Mouse (Mus musculus): ENCODE data around the gene Herc3. TPM values are rescaled to one million over a fixed set of nuclear protein-coding genes. Genes with fewer than 3 reads are reported as not detected.
A peak's percentile ranks its signal among the peaks of the same experiment; 100 is the strongest.

Gene Herc3
- polyA plus RNA-seq, 1 experiment = not detected

DNA sequence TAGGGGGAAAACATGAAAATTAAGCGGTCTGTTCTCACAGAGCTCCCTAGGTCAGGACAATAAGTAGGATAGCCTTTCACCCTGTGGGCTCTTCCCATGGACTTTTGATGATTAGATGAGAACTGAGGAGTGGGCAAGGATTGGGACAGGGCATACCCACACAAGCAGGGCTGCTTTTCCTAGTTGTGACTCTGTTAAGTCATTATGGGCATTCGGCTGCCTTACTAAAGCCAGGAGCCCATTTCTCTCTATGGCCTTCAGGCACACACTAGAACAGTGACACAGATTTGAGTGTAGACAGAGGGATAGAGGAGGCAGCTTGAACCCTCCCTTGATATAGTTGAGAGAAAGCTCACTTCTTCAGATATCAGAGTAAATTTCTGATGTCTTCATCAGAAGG lies 132.8 kb downstream of the Herc3 start:
- 85% methylated on average over 2 of the region's 2 CpGs for WGBS
- H3K4me3 ChIP-seq (ENCODE audit: insufficient read depth, low read depth, low read length) = no peak overlapping the region

DNA sequence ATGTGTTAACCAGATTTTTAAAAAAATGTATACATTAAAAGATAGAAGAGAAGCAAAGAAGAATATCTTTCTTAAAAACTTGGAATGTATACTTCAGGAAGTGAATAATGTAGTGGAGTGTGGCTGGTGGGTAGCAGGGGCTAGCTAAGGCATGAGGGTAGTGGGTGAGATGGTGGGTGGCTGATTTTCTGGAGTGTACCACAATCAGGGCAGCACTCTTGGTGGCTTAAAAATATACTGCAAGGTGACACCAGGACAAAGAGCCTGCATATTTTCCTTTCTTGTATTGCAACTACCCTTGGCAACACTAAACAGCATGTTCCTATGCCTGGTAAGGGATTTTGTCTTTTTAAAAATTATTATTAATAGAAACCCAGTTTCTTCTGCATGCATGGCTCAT lies 133.3 kb downstream of the Herc3 start:
- Histone ChIP-seq H3K27ac (ENCODE audit: insufficient read depth, low read depth, low read length) (no peak overlapping the region), H3K4me3 (ENCODE audit: insufficient read depth, low read depth, low read length) (no peak overlapping the region), H3K4me1 (ENCODE audit: control insufficient read depth, insufficient read depth, low read length) (peaks cover 3% of the 10 kb centered on the region)
- TF ChIP-seq CTCF (IDR thresholded peaks at IDR 0.05; ENCODE audit: insufficient read depth, low read depth, low read length) (no peak), POLR2A (IDR thresholded peaks at IDR 0.05; ENCODE audit: insufficient read depth, low read depth, low read length) (no peak)

More for the DNA sequence above, 132.8 kb downstream of the Herc3 start:
- TF ChIP-seq POLR2A (IDR thresholded peaks at IDR 0.05; ENCODE audit: insufficient read depth, low read depth, low read length) (no peak), CTCF (IDR thresholded peaks at IDR 0.05; ENCODE audit: insufficient read depth, low read depth, low read length) (no peak)
- H3K27ac ChIP-seq (ENCODE audit: insufficient read depth, low read depth, low read length) = no peak overlapping the region
- peaks cover 3% of the 10 kb centered on the region for H3K4me1 ChIP-seq (ENCODE audit: control insufficient read depth, insufficient read depth, low read length)

GRCm38 (mm10) chr6:58965071-58965831 lies 134.0 kb downstream of the Herc3 start:
- H3K4me1 ChIP-seq (ENCODE audit: control insufficient read depth, insufficient read depth, low read length) = peaks cover 3% of the 10 kb centered on the region
- peak overlapping the region; percentile 81 for H3K27ac ChIP-seq (ENCODE audit: insufficient read depth, low read depth, low read length)
- peak overlapping the region; percentile 14 for H3K4me3 ChIP-seq (ENCODE audit: insufficient read depth, low read depth, low read length)
- WGBS = 23% methylated on average over 12 of the region's 12 CpGs
- TF ChIP-seq CTCF (IDR thresholded peaks at IDR 0.05; ENCODE audit: insufficient read depth, low read depth, low read length) (no peak), POLR2A (IDR thresholded peaks at IDR 0.05; ENCODE audit: insufficient read depth, low read depth, low read length) (no peak)

DNA sequence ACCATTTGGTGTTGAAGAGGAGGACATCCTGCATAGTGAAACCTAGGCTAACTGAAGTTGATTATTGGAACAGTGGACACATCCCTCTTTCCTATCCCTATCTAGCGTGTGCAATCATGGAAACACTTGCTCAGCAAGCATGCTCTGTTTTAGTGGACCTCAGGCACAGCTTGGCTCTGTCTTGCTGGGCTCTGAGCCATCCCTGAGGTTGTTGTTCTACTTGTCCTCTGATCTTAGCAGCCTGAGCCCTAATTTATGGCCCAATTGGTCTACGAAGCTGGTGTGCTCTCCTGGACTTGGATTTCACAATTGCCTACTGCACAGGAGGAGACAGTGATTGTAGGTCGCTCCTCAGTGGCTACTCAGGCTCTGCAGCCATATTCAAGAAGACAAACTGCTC lies 137.0 kb downstream of the Herc3 start:
- H3K4me3 ChIP-seq (ENCODE audit: insufficient read depth, low read depth, low read length) = no peak overlapping the region
- peaks cover 3% of the 10 kb centered on the region for H3K4me1 ChIP-seq (ENCODE audit: control insufficient read depth, insufficient read depth, low read length)
- TF ChIP-seq CTCF (IDR thresholded peaks at IDR 0.05; ENCODE audit: insufficient read depth, low read depth, low read length) (no peak), POLR2A (IDR thresholded peaks at IDR 0.05; ENCODE audit: insufficient read depth, low read depth, low read length) (no peak)
- no peak overlapping the region for H3K27ac ChIP-seq (ENCODE audit: insufficient read depth, low read depth, low read length)
- WGBS = 78% methylated on average over 3 of the region's 3 CpGs

Other genes starting within 250 kb of the Herc3 start
- gene Abcg2, start 246.9 kb upstream of the Herc3 start, polyA plus RNA-seq (2012; ENCODE audit: insufficient read depth, insufficient read length, low replicate concordance, missing spikeins) = not detected in 2 replicates
- gene Nap1l5, start 75.6 kb downstream of the Herc3 start, polyA plus RNA-seq (2012; ENCODE audit: insufficient read depth, insufficient read length, low replicate concordance, missing spikeins) = not detected in 2 replicates
- not detected in 2 replicates for gene Fam13a, start 193.1 kb downstream of the Herc3 start, polyA plus RNA-seq (2012; ENCODE audit: insufficient read depth, insufficient read length, low replicate concordance, missing spikeins)